Mouse (Mus musculus): Measurements from ENCODE around the gene Actrt1.

Gene Actrt1

DNA sequence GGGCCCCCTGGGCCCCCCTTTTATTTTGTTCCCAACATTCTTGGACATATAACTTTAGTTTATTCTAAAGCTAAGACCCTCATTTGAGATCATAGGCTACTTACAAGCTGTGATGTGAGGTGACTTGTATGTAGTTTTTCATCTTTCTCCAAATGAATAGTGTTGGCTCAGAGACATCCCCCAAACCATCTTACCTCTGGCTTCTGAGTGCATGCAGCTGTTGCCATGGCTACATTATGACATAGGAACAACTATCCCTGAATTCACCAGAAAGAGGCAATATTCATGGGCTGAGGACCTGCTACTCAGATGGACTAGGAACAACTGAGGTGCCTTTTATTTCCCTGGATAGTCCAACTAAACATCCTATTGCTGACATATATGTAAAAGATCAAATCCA is at the start of gene Actrt1:
Gene Actrt1 (plus strand): TSS at position 301 of the 400 bp plus-strand sequence.
- no peak for DNase-seq (ENCODE audit: low spot score)

DNA sequence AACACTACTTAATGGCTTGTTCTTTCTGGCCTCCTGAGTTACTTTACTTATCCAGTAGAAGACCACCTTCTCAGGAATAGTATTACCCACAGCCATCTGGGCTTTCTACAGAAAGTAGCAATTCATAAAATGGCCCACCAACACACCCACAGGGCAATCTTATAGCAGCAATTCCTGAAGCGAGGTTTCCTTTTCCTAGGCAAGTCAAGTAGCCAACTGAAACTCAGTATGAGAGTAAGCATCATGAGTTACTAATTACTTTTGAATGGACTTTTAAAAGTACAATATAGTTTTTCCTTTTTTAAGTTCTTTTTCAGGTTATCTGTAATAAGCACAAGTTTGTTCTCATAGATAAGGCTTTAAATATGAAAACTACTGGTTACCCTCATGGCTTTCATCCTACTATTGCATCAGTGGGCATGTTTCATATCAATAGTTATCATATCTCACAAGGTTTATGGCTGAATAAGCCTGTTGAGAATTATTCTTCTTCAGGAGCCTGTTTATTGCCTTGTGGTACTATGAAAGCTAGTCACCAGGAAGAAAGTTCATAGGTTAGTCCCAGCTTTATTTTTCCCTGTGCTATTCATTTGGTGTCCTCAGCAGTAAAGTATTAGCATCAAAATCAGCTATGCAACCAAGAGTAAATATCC is 2.8 kb downstream of the Actrt1 start:
- no peak for DNase-seq (ENCODE audit: low spot score)
